Comparison of ENCODE assay signal across 8 mouse cellular contexts in the genomic region with DNA sequence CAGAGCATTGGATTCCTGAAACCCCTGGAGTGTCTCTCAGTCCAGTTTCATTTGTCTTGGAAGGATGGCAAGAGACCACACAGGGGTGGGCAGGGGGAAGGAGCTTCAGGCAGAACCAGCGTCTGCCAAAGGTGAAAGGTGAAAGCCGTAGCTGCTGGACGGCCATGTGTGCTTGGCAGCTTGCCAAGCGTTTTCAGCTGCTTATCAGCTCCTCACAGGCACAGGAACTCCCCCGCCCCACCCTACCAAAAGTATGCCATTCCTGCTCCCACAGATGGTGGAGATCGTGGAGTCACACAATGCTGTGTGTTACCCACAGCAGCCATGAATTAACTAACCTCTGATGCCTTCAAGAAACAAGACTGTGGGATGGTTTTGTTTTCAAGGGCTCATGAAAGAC.
DNase-seq lines count a peak whose midpoint lies in the region; ATAC-seq and TF ChIP-seq lines count a peak whose summit lies in the region.

No protein-coding gene starts in this region.

- H3K27ac ChIP-seq in intestine, embryonic 15.5 days = no peak overlapping the region
- no peak overlapping the region for H3K27ac ChIP-seq in intestine, postnatal 0 days (ENCODE audit: low read depth, low read length)

- H3K4me2 ChIP-seq in intestine, embryonic 15.5 days (replicated peaks) = no peak overlapping the region
- no peak overlapping the region for H3K4me2 ChIP-seq in intestine, postnatal 0 days (replicated peaks; ENCODE audit: low read depth)

- WGBS in intestine, embryonic 15.5 days = 5% methylated on average over 6 of the region's 6 CpGs
- 6% methylated on average over 6 of the region's 6 CpGs for WGBS in intestine, postnatal 0 days

- no peaks in the 10 kb centered on the region for H3K27me3 ChIP-seq in intestine, embryonic 15.5 days (replicated peaks)
- no peaks in the 10 kb centered on the region for H3K27me3 ChIP-seq in intestine, postnatal 0 days (replicated peaks; ENCODE audit: control insufficient read depth, insufficient read depth, low read length)

- peaks cover 12% of the 10 kb centered on the region for H3K4me1 ChIP-seq in intestine, embryonic 15.5 days (replicated peaks)
- H3K4me1 ChIP-seq in intestine, postnatal 0 days (replicated peaks; ENCODE audit: control insufficient read depth, insufficient read depth, low read length) = 0 out of 2 replicates have a peak, but pooled peaks cover 4% of the 10 kb centered on the region

- H3K4me3 ChIP-seq in intestine, embryonic 15.5 days (replicated peaks) = no peak overlapping the region
- H3K4me3 ChIP-seq in intestine, postnatal 0 days (ENCODE audit: low read depth, low read length) = no peak overlapping the region

- peak; percentile 29; the same call in 1 of the 2 replicates for ATAC-seq in intestine, embryonic 15.5 days
- ATAC-seq in intestine, postnatal 0 days = no peak

- H3K9ac ChIP-seq in intestine, embryonic 15.5 days = no peak overlapping the region
- no peak overlapping the region for H3K9ac ChIP-seq in intestine, postnatal 0 days (ENCODE audit: low read depth, low read length)

- peak; percentile 27 for DNase-seq in embryo, embryonic 10 days (ENCODE audit: low spot score)
- peak; percentile 51 for DNase-seq in heart, postnatal 4 days
- DNase-seq in lung, postnatal 25 days (ENCODE audit: low spot score) = peak; percentile 33
- DNase-seq in cerebellum, postnatal 36 days = no peak
- DNase-seq in cerebellum, adult 9-10 months = no peak
- no peak for DNase-seq in thymus, postnatal 14 days

- no peak for TF ChIP-seq CTCF in intestine, postnatal 0 days (IDR thresholded peaks at IDR 0.05; ENCODE audit: low read depth)

- H3K9me3 ChIP-seq in intestine, embryonic 15.5 days = no peaks in the 10 kb centered on the region
- H3K9me3 ChIP-seq in intestine, postnatal 0 days (ENCODE audit: control insufficient read depth) = no peaks in the 10 kb centered on the region

- no peaks in the 10 kb centered on the region for H3K36me3 ChIP-seq in intestine, embryonic 15.5 days
- H3K36me3 ChIP-seq in intestine, postnatal 0 days (ENCODE audit: control insufficient read depth, insufficient read depth) = no peaks in the 10 kb centered on the region

Comparison
In these comparisons a context has a peak if more than half of its experiments do, and no peak if none do; other contexts are left out.
1. DNase-seq: peak in embryo, embryonic 10 days (single experiment), heart, postnatal 4 days (single experiment) and lung, postnatal 25 days (single experiment); none in cerebellum, postnatal 36 days (0 of 2), cerebellum, adult 9-10 months (single experiment) and thymus, postnatal 14 days (single experiment).